Mouse (Mus musculus): Measurements from ENCODE around the gene Tmigd3. TPM values are rescaled to one million over a fixed set of nuclear protein-coding genes. Genes with fewer than 3 reads are reported as not detected.
A peak's percentile ranks its signal among the peaks of the same experiment; 100 is the strongest.

The Tmigd3 gene
- polyA plus RNA-seq, 1 experiment from 2014 or later = not detected

- Histone ChIP-seq H3K36me3 (no peaks in the 10 kb centered on the region), H3K4me2 (replicated peaks) (no peak overlapping the region), H3K27ac (no peak overlapping the region), H3K9me3 (no peaks in the 10 kb centered on the region), H3K27me3 (replicated peaks) (no peaks in the 10 kb centered on the region), H3K4me3 (no peak overlapping the region), H3K9ac (no peak overlapping the region), H3K4me1 (no peaks in the 10 kb centered on the region)
- WGBS = 83% methylated on average over 3 of the region's 3 CpGs
- ATAC-seq (ENCODE audit: low FRiP score, low read depth) = no peak
Observed at GRCm38 (mm10) chr3:105896811-105897210, 26.1 kb downstream of the Tmigd3 start.

DNA sequence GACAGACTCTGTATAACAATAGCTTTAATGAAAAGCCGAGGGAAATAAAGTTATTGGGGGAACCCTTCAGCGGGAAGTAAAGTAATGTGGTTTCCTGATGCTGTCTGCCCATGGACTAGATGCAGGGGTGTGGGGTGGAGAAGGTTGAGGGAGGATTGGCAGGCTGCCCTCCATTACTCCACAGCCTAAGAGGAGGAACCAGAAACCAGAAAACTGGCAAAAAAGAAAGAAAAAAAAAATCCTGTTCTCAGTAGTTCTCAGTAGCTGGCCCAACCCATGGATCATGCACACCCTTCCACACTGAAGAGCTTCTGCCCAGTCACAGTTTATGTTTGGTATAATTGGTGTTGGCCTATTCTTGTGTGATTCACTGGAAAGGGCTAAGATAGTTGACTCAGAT is 27.6 kb downstream of the Tmigd3 start:
- Histone ChIP-seq H3K4me1 (no peaks in the 10 kb centered on the region), H3K4me2 (replicated peaks) (no peak overlapping the region), H3K9ac (no peak overlapping the region), H3K4me3 (no peak overlapping the region), H3K36me3 (no peaks in the 10 kb centered on the region), H3K9me3 (no peaks in the 10 kb centered on the region), H3K27ac (no peak overlapping the region), H3K27me3 (replicated peaks) (no peaks in the 10 kb centered on the region)
- no peak for ATAC-seq (ENCODE audit: low FRiP score, low read depth)
- 87% methylated on average over 2 of the region's 2 CpGs for WGBS

GRCm38 (mm10) chr3:105898861-105899260 is 28.2 kb downstream of the Tmigd3 start:
- H3K4me3 ChIP-seq = no peak overlapping the region
- H3K4me1 ChIP-seq = no peaks in the 10 kb centered on the region
- H3K9me3 ChIP-seq = no peaks in the 10 kb centered on the region
- no peak overlapping the region for H3K27ac ChIP-seq
- no peak overlapping the region for H3K4me2 ChIP-seq (replicated peaks)
- WGBS = 93% methylated on average over 11 of the region's 11 CpGs
- 0 out of 2 replicates have a peak, but pooled peaks have one; percentile 23 for ATAC-seq (ENCODE audit: low FRiP score, low read depth)
- H3K27me3 ChIP-seq (replicated peaks) = no peaks in the 10 kb centered on the region
- H3K9ac ChIP-seq = no peak overlapping the region
- no peaks in the 10 kb centered on the region for H3K36me3 ChIP-seq

GRCm38 (mm10) chr3:105899394-105900147 is 28.9 kb downstream of the Tmigd3 start:
- H3K4me1 ChIP-seq = no peaks in the 10 kb centered on the region
- WGBS = 40% methylated on average over 8 of the region's 8 CpGs
- H3K4me3 ChIP-seq = no peak overlapping the region
- H3K27ac ChIP-seq = no peak overlapping the region
- H3K4me2 ChIP-seq (replicated peaks) = no peak overlapping the region
- H3K9me3 ChIP-seq = no peaks in the 10 kb centered on the region
- no peak overlapping the region for H3K9ac ChIP-seq
- no peaks in the 10 kb centered on the region for H3K27me3 ChIP-seq (replicated peaks)
- no peaks in the 10 kb centered on the region for H3K36me3 ChIP-seq
- ATAC-seq (ENCODE audit: low FRiP score, low read depth) = peak; percentile 80

DNA sequence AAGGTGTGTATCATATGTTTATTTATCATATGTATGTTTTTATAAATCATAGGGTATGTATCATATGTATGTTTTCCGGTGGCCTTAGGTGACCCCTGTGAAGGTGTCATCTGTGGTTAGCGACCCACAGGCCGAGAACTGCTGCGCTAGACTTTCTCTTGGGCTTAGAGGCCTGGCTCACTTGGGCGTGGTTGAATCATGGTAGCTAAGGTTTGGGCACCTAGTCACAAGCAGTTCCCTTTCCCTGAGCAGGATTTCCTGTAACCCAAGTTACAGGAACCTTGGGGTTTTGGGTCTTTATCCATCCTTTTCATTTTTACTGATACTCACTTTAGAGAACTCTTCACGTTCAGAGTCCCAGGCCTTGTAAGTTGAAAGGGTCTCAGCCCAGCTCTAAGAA is 29.6 kb downstream of the Tmigd3 start:
- no peak overlapping the region for H3K9ac ChIP-seq
- no peaks in the 10 kb centered on the region for H3K4me1 ChIP-seq
- no peaks in the 10 kb centered on the region for H3K27me3 ChIP-seq (replicated peaks)
- no peak overlapping the region for H3K27ac ChIP-seq
- ATAC-seq (ENCODE audit: low FRiP score, low read depth) = no peak
- H3K9me3 ChIP-seq = no peaks in the 10 kb centered on the region
- H3K4me3 ChIP-seq = no peak overlapping the region
- no peak overlapping the region for H3K4me2 ChIP-seq (replicated peaks)
- 81% methylated on average over 6 of the region's 6 CpGs for WGBS
- H3K36me3 ChIP-seq = no peaks in the 10 kb centered on the region

DNA sequence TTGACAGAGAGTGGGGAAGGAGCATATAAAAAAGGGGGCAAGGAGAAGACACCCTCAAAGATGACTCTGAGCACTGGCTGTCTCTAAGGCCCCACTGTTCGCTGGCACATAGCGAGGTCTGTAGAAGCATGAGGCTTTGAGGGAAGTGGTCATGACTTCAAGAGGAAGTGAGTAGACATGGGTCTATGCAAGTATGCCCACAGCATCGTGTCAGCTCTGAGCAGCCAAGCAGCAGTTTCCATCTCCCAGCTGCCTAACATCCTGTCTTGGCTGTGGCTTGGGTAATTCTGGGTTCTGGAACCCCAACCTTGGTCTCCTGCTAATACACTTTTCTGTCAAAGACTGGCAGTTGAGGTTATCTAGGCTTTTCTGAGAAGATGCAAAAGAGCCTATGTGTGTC is 30.0 kb downstream of the Tmigd3 start:
- H3K9ac ChIP-seq = no peak overlapping the region
- no peak overlapping the region for H3K27ac ChIP-seq
- no peak overlapping the region for H3K4me2 ChIP-seq (replicated peaks)
- H3K4me3 ChIP-seq = no peak overlapping the region
- 77% methylated on average over 3 of the region's 3 CpGs for WGBS
- no peaks in the 10 kb centered on the region for H3K27me3 ChIP-seq (replicated peaks)
- H3K9me3 ChIP-seq = no peaks in the 10 kb centered on the region
- no peak for ATAC-seq (ENCODE audit: low FRiP score, low read depth)
- H3K4me1 ChIP-seq = no peaks in the 10 kb centered on the region
- H3K36me3 ChIP-seq = no peaks in the 10 kb centered on the region

DNA sequence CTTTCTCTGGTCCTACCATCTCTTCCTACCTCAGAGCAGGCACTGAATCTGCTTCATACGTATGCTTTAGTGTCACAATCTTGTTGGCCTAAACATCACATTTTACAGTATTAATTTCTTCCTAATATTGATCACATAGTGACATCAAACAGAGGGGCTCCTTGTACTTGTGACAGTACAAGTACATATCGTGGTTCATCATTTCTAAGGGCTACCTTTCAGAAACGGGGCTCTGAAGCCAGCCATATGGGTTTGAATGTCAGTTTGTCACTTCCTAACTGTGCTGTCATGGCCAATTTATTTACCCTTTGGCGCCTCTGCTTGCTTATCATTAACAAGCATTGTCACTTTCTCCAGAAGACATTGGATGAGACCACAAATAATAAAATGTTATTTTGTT is 30.8 kb downstream of the Tmigd3 start:
- Histone ChIP-seq H3K9me3 (no peaks in the 10 kb centered on the region), H3K27ac (no peak overlapping the region), H3K27me3 (replicated peaks) (no peaks in the 10 kb centered on the region), H3K4me1 (no peaks in the 10 kb centered on the region), H3K36me3 (no peaks in the 10 kb centered on the region), H3K4me3 (no peak overlapping the region), H3K4me2 (replicated peaks) (no peak overlapping the region), H3K9ac (no peak overlapping the region)
- 79% methylated on average over 4 of the region's 4 CpGs for WGBS
- ATAC-seq (ENCODE audit: low FRiP score, low read depth) = no peak

- ATAC-seq (ENCODE audit: low FRiP score, low read depth) = no peak
- Histone ChIP-seq H3K27ac (no peak overlapping the region), H3K27me3 (replicated peaks) (no peaks in the 10 kb centered on the region), H3K9me3 (no peaks in the 10 kb centered on the region), H3K9ac (no peak overlapping the region), H3K36me3 (no peaks in the 10 kb centered on the region), H3K4me2 (replicated peaks) (no peak overlapping the region), H3K4me1 (no peaks in the 10 kb centered on the region), H3K4me3 (no peak overlapping the region)
- WGBS = 82% methylated on average over 4 of the region's 4 CpGs
Observed at GRCm38 (mm10) chr3:105904213-105904612, 33.5 kb downstream of the Tmigd3 start.

- H3K4me2 ChIP-seq (replicated peaks) = no peak overlapping the region
- H3K36me3 ChIP-seq = no peaks in the 10 kb centered on the region
- H3K9me3 ChIP-seq = no peaks in the 10 kb centered on the region
- WGBS = 90% methylated on average over 9 of the region's 9 CpGs
- H3K9ac ChIP-seq = no peak overlapping the region
- H3K4me3 ChIP-seq = no peak overlapping the region
- H3K4me1 ChIP-seq = no peaks in the 10 kb centered on the region
- no peaks in the 10 kb centered on the region for H3K27me3 ChIP-seq (replicated peaks)
- ATAC-seq (ENCODE audit: low FRiP score, low read depth) = no peak
- H3K27ac ChIP-seq = no peak overlapping the region
Observed at GRCm38 (mm10) chr3:105904721-105905120, 34.0 kb downstream of the Tmigd3 start.

- WGBS = 57% methylated on average over 9 of the region's 9 CpGs
- Histone ChIP-seq H3K9me3 (no peaks in the 10 kb centered on the region), H3K9ac (no peak overlapping the region), H3K27ac (no peak overlapping the region), H3K36me3 (no peaks in the 10 kb centered on the region), H3K4me1 (no peaks in the 10 kb centered on the region), H3K4me3 (no peak overlapping the region), H3K27me3 (replicated peaks) (no peaks in the 10 kb centered on the region), H3K4me2 (replicated peaks) (no peak overlapping the region)
- no peak for ATAC-seq (ENCODE audit: low FRiP score, low read depth)
Observed at GRCm38 (mm10) chr3:105907956-105908655, 37.4 kb downstream of the Tmigd3 start.

- Histone ChIP-seq H3K9me3 (no peaks in the 10 kb centered on the region), H3K4me1 (no peaks in the 10 kb centered on the region), H3K27ac (no peak overlapping the region), H3K27me3 (replicated peaks) (no peaks in the 10 kb centered on the region), H3K4me3 (no peak overlapping the region), H3K36me3 (no peaks in the 10 kb centered on the region), H3K4me2 (replicated peaks) (no peak overlapping the region), H3K9ac (no peak overlapping the region)
- WGBS = 88% methylated on average over 4 of the region's 4 CpGs
- no peak for ATAC-seq (ENCODE audit: low FRiP score, low read depth)
Observed at GRCm38 (mm10) chr3:105908976-105909375, 38.3 kb downstream of the Tmigd3 start.

- WGBS = 86% methylated on average over 11 of the region's 11 CpGs
- H3K4me1 ChIP-seq = no peaks in the 10 kb centered on the region
- ATAC-seq (ENCODE audit: low FRiP score, low read depth) = no peak
- H3K4me3 ChIP-seq = no peak overlapping the region
- H3K27me3 ChIP-seq (replicated peaks) = no peaks in the 10 kb centered on the region
- no peaks in the 10 kb centered on the region for H3K9me3 ChIP-seq
- no peak overlapping the region for H3K27ac ChIP-seq
- no peak overlapping the region for H3K4me2 ChIP-seq (replicated peaks)
- no peaks in the 10 kb centered on the region for H3K36me3 ChIP-seq
- no peak overlapping the region for H3K9ac ChIP-seq
Observed at GRCm38 (mm10) chr3:105910519-105911190, 40.0 kb downstream of the Tmigd3 start.
